Mouse (Mus musculus) thymus, postnatal 36 days (tissue): ENCODE measurements at regions not wholly inside any gene's neighbourhood (a gene's known extent, or its start where the extent isn't known, plus 50 kb on each side); places are given as distances from the start of the nearest gene placed in this dataset.

ENCODE experiments used
- DNase-seq, 2 experiments: peaks; one replicate each; pipeline ENCODE4 v3.0.0; 2022; ENCODE audit warnings: mixed read lengths in 2 of 2

GRCm38 (mm10) chr9:122437464-122437863 is 86.1 kb downstream of the Abhd5 start:
- DNase-seq, result no peak

- DNase-seq, result no peak
Observed at GRCm38 (mm10) chr9:122446387-122447105, 95.1 kb downstream of the Abhd5 start.

- no peak for DNase-seq
Observed at GRCm38 (mm10) chr9:122447568-122447967, 96.2 kb downstream of the Abhd5 start.

GRCm38 (mm10) chr9:122448342-122448741 is 96.9 kb downstream of the Abhd5 start:
- no peak for DNase-seq

- no peak for DNase-seq
Observed at GRCm38 (mm10) chr9:122450524-122450923, 99.1 kb downstream of the Abhd5 start.

GRCm38 (mm10) chr9:122455301-122455700 is 103.9 kb downstream of the Abhd5 start:
- no peak for DNase-seq

DNA sequence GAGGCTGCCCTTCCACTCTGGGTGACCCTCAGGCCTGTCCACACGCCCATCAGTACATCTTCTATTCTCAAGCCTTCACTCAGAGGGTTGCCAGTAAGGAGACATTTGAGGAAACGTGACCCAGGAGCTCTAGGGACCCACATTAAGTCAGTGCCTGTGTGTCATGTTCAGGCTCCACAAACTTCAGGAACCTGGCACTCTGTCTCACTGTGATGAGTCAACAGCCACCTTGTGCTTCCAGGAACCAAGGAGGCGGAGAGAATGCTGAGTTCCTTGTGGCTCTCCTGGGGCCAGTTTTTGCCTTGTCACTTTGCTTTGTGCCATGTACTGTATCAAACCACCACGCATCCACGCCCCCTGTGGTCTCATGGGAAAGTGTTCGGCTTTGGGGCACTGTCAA is 104.4 kb downstream of the Abhd5 start:
- DNase-seq, result no peak

GRCm38 (mm10) chr9:122459491-122459890 is 108.1 kb downstream of the Abhd5 start:
- DNase-seq, result no peak

GRCm38 (mm10) chr9:122471539-122471938 is 120.1 kb downstream of the Abhd5 start:
- no peak for DNase-seq

DNA sequence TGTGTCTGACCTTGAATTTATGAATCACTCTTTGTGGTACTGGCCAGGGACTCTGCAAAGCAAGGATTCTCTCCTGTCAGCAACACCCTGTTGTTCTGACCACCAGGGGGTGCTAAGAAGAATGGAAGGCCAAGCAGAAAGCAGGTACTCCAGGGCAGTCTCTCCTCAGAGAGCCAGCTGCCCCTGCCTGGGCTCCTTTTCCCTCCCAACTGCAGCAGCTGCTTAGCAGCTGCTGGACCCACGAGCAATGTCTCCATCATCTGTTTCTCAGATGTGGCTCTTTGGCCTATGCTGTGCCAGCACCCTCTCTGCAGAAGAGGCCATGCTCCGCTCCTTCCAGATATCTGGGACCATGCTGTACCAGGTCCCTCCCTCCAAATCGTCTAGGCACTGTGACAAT is 124.9 kb downstream of the Abhd5 start:
- peak; percentile 4 to 9 for DNase-seq

DNA sequence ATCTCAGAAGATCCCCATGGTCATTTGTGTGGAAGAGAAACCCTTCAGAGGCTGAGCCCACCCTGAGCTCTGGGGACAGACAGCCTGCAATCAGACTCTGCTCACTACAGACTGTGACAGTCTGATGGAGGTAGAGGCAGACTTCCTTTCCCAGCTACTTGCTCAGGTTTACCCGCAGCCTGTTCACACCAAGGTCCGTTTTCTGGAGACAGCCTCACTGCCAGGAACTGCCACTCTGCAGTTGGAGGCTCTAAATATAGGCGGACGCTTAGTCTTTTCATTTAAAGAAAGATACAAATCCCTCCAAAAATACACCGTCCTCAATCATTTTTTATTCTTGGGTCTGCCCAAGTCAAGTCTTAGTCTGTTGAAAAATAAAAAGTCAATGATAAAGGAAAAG is 135.6 kb downstream of the Abhd5 start:
- no peak for DNase-seq

- DNase-seq, result no peak
Observed at GRCm38 (mm10) chr9:122494691-122495090, 143.3 kb downstream of the Abhd5 start.

- DNase-seq, result no peak
Observed at GRCm38 (mm10) chr9:122496482-122496985, 145.1 kb downstream of the Abhd5 start.

DNA sequence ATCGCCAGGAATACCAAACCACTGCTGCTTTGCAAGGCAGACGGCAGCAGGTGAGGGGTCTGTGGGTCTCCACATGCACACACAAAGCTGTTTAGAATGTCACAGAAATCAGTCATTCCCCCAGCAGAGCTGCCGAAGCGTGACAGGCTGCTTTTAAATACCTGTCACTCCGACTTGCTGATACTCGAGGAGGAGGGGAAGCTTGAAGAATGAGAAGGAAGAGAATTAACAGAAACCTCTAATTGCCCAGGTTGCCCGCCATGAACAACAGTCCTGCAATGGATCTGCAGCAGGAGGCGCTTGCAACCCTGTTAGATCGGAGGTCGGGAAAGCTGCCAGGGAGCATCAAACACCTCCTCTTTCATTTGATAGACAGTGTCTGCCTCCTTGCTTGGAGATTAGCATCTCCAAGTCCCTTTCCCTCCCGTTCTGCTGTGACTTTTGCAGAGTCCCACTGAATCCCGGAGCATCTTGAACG is 150.5 kb downstream of the Abhd5 start:
- no peak for DNase-seq

DNA sequence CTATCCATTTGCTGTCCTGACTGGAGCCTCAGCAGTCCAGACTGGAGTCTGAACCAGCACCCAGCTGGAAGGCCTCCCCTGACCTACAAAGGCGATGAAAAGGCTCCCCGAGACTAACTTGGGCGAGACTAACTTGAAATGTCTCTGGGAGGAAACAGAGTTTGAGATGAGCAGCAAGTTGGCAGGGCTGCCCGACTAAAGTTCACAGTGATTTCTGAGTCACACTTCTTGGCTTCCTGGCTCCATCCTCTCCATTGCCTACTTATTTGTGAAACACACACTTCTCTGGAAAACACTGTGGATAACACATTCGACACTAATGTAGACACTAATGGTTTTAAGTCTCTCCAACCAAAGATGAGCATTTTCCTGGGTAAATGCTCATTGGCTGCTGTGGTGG is 170.2 kb downstream of the Abhd5 start:
- DNase-seq, result no peak

GRCm38 (mm10) chr9:122525621-122526055 is 174.2 kb downstream of the Abhd5 start:
- DNase-seq, result no peak

DNA sequence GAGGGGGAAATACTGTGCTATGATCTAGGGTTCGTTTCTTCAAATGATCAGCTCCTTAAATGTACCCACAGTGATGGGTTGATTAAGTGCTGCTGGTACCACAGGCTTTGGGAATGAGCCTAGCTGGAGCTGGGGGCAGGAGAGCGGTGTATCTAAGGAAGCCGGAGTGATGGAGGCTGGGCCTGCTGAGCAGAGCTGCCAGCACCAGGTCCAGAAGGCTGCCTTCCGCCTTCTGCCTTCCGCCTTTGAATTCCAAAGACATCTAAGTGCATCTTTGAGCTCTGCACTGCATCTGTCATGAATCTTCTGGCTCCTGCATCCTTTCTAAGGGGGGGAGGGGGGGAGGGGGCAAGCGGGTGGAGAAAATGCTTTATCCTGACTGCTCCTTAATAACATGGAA is 176.9 kb downstream of the Abhd5 start:
- no peak for DNase-seq

- no peak for DNase-seq
Observed at GRCm38 (mm10) chr9:122529721-122530120, 178.3 kb downstream of the Abhd5 start.

- no peak for DNase-seq
Observed at GRCm38 (mm10) chr9:122531806-122532205, 180.4 kb downstream of the Abhd5 start.

GRCm38 (mm10) chr9:122534121-122534814 is 182.9 kb downstream of the Abhd5 start:
- DNase-seq, result no peak

GRCm38 (mm10) chr9:122534965-122535364 is 183.6 kb downstream of the Abhd5 start:
- DNase-seq, result no peak

GRCm38 (mm10) chr9:122540091-122540490 is 188.7 kb downstream of the Abhd5 start:
- DNase-seq, result no peak

DNA sequence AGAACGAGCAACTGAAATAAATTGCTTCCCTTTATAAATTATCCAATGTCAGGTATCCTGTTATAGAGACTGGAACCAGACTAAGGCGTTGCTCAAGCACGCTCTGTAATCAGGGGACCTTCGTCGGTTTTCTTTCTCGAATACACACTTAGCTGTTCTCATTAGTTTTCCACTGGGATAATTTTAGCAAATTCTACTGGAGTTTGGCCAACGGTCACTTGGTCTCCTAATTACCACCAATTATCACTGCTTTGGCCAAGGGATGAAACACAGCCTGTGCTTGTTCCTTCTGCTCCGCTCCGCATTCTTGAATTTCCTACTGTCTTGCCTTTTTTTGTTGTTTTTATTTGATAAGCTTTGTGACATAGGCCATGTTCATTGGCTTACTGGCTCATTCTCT is 191.1 kb upstream of the Topaz1 start:
- no peak for DNase-seq

DNA sequence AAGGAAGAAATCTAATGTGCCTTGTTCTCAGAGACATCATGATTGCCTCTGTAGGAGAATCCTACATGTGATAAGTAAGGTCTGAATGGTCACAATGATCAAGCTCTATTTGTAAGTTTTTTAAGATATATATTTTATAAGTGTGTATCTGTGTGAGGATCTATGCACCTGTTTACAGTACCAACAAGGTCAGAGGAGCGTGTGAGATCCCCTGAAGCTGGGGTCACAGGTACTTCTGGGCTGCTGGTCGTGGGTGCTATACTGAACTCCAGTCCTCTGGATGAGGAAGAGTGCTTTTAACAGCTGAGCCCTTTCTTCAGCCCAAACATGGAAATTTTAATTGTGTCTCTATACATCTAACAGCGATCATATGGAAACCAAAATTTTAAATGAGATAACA is 181.1 kb upstream of the Topaz1 start:
- no peak for DNase-seq
